Mouse (Mus musculus): Measurements from ENCODE around the gene Hoxd8. TPM values are rescaled to one million over a fixed set of nuclear protein-coding genes. Genes with fewer than 3 reads are reported as not detected.

The Hoxd8 gene
- polyA plus RNA-seq, 1 experiment from 2014 or later, result 45.6 TPM

GRCm38 (mm10) chr2:74747006-74747405, 42.6 kb downstream of the Hoxd8 start:
- Histone ChIP-seq H3K4me2 (replicated peaks; ENCODE audit: low read depth, low read length) (peak overlapping the region; percentile 55), H3K36me3 (ENCODE audit: insufficient read depth, low read length) (no peaks in the 10 kb centered on the region), H3K9me3 (ENCODE audit: low read length) (no peaks in the 10 kb centered on the region), H3K27ac (ENCODE audit: low read length) (peak overlapping the region; percentile 66; the same call in 1 of the 2 replicates), H3K4me3 (ENCODE audit: low read length) (peak overlapping the region; percentile 41), H3K27me3 (ENCODE audit: insufficient read depth, low read length) (peaks cover 29% of the 10 kb centered on the region), H3K4me1 (ENCODE audit: insufficient read depth, low read length) (peaks cover 44% of the 10 kb centered on the region), H3K9ac (replicated peaks; ENCODE audit: low read length) (peak overlapping the region; percentile 64)
- WGBS, result 12% methylated on average over 24 of the region's 24 CpGs
- peak; percentile 36; the same call in 1 of the 2 replicates for ATAC-seq (ENCODE audit: low FRiP score, low TSS enrichment)

- H3K27me3 ChIP-seq (ENCODE audit: insufficient read depth, low read length), result peaks cover 29% of the 10 kb centered on the region
- peak overlapping the region; percentile 82 for H3K4me2 ChIP-seq (replicated peaks; ENCODE audit: low read depth, low read length)
- ATAC-seq (ENCODE audit: low FRiP score, low TSS enrichment), result no peak
- peak overlapping the region; percentile 26 for H3K4me3 ChIP-seq (ENCODE audit: low read length)
- H3K9ac ChIP-seq (replicated peaks; ENCODE audit: low read length), result peak overlapping the region; percentile 64
- peaks cover 47% of the 10 kb centered on the region for H3K4me1 ChIP-seq (ENCODE audit: insufficient read depth, low read length)
- 44% methylated on average over 11 of the region's 11 CpGs for WGBS
- H3K36me3 ChIP-seq (ENCODE audit: insufficient read depth, low read length), result no peaks in the 10 kb centered on the region
- peak overlapping the region; percentile 31; the same call in 1 of the 2 replicates for H3K27ac ChIP-seq (ENCODE audit: low read length)
- no peaks in the 10 kb centered on the region for H3K9me3 ChIP-seq (ENCODE audit: low read length)
Measured at GRCm38 (mm10) chr2:74747661-74748141, 43.3 kb downstream of the Hoxd8 start.

DNA sequence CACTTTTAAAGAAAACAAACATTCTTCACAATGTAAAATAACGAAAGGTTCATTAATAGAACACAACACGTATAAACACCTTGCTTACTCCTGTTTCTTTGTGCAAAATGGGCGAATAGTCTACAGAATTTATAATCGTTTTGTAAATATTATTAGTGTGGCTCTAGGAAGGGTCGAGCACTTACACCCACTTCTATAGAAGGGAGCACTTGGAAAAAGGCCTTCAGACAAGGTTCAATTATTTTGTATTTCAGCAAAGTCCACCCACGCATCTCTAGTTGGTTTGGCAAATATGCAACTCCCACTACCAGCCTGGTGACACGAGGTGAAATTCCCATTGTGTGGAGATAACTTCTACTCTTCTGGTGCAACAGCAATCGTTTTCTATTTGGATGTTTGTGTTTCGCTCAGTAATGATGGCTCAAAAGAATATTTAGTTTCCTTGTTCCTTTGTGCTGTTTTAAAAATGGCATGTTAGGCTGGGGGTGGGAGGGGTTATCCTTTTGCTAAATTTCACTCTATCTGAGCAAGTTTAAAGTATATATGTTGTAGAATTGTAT, 44.1 kb downstream of the Hoxd8 start:
- Histone ChIP-seq H3K27ac (ENCODE audit: low read length) (peak overlapping the region; percentile 39; the same call in 1 of the 2 replicates), H3K36me3 (ENCODE audit: insufficient read depth, low read length) (no peaks in the 10 kb centered on the region), H3K4me3 (ENCODE audit: low read length) (peak overlapping the region; percentile 8; the same call in 1 of the 2 replicates), H3K9ac (replicated peaks; ENCODE audit: low read length) (0 out of 2 replicates have a peak overlapping the region, but pooled peaks have one; percentile 33), H3K4me1 (ENCODE audit: insufficient read depth, low read length) (peaks cover 55% of the 10 kb centered on the region), H3K4me2 (replicated peaks; ENCODE audit: low read depth, low read length) (peak overlapping the region; percentile 82), H3K9me3 (ENCODE audit: low read length) (no peaks in the 10 kb centered on the region), H3K27me3 (ENCODE audit: insufficient read depth, low read length) (peaks cover 29% of the 10 kb centered on the region)
- no peak for ATAC-seq (ENCODE audit: low FRiP score, low TSS enrichment)
- WGBS, result 40% methylated on average over 9 of the region's 9 CpGs

DNA sequence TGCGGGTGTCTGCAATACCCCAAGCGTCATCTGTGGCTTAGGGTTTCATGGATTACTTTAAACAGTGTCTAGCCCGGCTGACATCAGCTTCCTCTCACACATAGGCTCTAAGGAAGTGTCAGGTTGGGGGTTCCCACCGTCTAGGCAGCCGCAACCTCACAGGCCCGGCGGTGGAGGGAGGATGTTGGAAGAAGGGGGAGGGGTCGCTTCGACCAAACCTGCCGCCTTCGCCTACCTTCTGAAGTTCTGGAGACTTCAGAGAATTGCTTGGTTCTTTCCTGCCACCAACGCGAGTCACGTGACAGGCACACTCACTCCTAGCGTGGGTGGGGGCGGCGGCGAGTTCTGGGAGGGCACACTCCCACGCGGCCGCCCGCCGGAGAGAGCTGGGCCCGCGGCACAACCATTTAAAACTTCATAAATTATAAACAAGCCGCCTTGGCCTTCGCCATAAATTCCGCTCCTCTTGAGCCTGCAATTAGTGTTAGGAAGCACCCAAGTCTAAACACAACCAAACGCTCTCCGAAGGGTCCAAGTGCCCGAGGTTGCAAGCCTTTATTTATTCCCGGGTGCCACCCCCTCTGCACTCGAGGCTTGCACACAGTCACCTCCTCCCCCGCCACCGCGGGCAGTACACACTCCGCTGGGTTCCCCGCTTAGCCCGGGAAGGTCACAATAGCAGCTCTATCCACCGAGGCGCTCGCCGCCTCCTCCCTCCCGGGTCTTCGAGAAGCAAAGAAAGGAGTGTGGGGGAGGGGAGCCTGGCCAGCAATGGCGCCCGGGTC, 45.1 kb downstream of the Hoxd8 start:
- peak overlapping the region; percentile 92 for H3K27ac ChIP-seq (ENCODE audit: low read length)
- peak overlapping the region; percentile 48 for H3K4me3 ChIP-seq (ENCODE audit: low read length)
- ATAC-seq (ENCODE audit: low FRiP score, low TSS enrichment), result peak; percentile 86
- no peaks in the 10 kb centered on the region for H3K36me3 ChIP-seq (ENCODE audit: insufficient read depth, low read length)
- peak overlapping the region; percentile 70 for H3K9ac ChIP-seq (replicated peaks; ENCODE audit: low read length)
- under 1% methylated on average over 47 of the region's 47 CpGs for WGBS
- peaks cover 26% of the 10 kb centered on the region for H3K27me3 ChIP-seq (ENCODE audit: insufficient read depth, low read length)
- peak overlapping the region; percentile 82 for H3K4me2 ChIP-seq (replicated peaks; ENCODE audit: low read depth, low read length)
- H3K9me3 ChIP-seq (ENCODE audit: low read length), result no peaks in the 10 kb centered on the region
- H3K4me1 ChIP-seq (ENCODE audit: insufficient read depth, low read length), result peaks cover 60% of the 10 kb centered on the region

- WGBS, result 65% methylated on average over 5 of the region's 5 CpGs
- ATAC-seq (ENCODE audit: low FRiP score, low TSS enrichment), result no peak
- H3K27me3 ChIP-seq (ENCODE audit: insufficient read depth, low read length), result peaks cover 20% of the 10 kb centered on the region
- H3K4me2 ChIP-seq (replicated peaks; ENCODE audit: low read depth, low read length), result no peak overlapping the region
- H3K9ac ChIP-seq (replicated peaks; ENCODE audit: low read length), result no peak overlapping the region
- H3K4me1 ChIP-seq (ENCODE audit: insufficient read depth, low read length), result peaks cover 53% of the 10 kb centered on the region
- H3K36me3 ChIP-seq (ENCODE audit: insufficient read depth, low read length), result no peaks in the 10 kb centered on the region
- H3K9me3 ChIP-seq (ENCODE audit: low read length), result no peaks in the 10 kb centered on the region
- no peak overlapping the region for H3K4me3 ChIP-seq (ENCODE audit: low read length)
- H3K27ac ChIP-seq (ENCODE audit: low read length), result no peak overlapping the region
Measured at GRCm38 (mm10) chr2:74750731-74751250, 46.4 kb downstream of the Hoxd8 start.

- H3K27ac ChIP-seq (ENCODE audit: low read length), result no peak overlapping the region
- WGBS, result 95% methylated on average over 1 of the region's 1 CpGs
- peaks cover 15% of the 10 kb centered on the region for H3K27me3 ChIP-seq (ENCODE audit: insufficient read depth, low read length)
- peaks cover 43% of the 10 kb centered on the region for H3K4me1 ChIP-seq (ENCODE audit: insufficient read depth, low read length)
- H3K4me2 ChIP-seq (replicated peaks; ENCODE audit: low read depth, low read length), result no peak overlapping the region
- no peak overlapping the region for H3K4me3 ChIP-seq (ENCODE audit: low read length)
- H3K9ac ChIP-seq (replicated peaks; ENCODE audit: low read length), result no peak overlapping the region
- no peaks in the 10 kb centered on the region for H3K9me3 ChIP-seq (ENCODE audit: low read length)
- H3K36me3 ChIP-seq (ENCODE audit: insufficient read depth, low read length), result no peaks in the 10 kb centered on the region
- ATAC-seq (ENCODE audit: low FRiP score, low TSS enrichment), result no peak
Measured at GRCm38 (mm10) chr2:74751861-74752260, 47.4 kb downstream of the Hoxd8 start.

- Histone ChIP-seq H3K27ac (ENCODE audit: low read length) (peak overlapping the region; percentile 63; the same call in 1 of the 2 replicates), H3K36me3 (ENCODE audit: insufficient read depth, low read length) (no peaks in the 10 kb centered on the region), H3K27me3 (ENCODE audit: insufficient read depth, low read length) (peaks cover 15% of the 10 kb centered on the region), H3K4me2 (replicated peaks; ENCODE audit: low read depth, low read length) (peak overlapping the region; percentile 91), H3K4me1 (ENCODE audit: insufficient read depth, low read length) (peaks cover 35% of the 10 kb centered on the region), H3K9me3 (ENCODE audit: low read length) (no peaks in the 10 kb centered on the region), H3K4me3 (ENCODE audit: low read length) (peak overlapping the region; percentile 46), H3K9ac (replicated peaks; ENCODE audit: low read length) (peak overlapping the region; percentile 71)
- peak; percentile 25 for ATAC-seq (ENCODE audit: low FRiP score, low TSS enrichment)
- 5% methylated on average over 45 of the region's 45 CpGs for WGBS
Measured at GRCm38 (mm10) chr2:74752431-74753174, 48.2 kb downstream of the Hoxd8 start.

- WGBS, result 3% methylated on average over 25 of the region's 25 CpGs
- Histone ChIP-seq H3K4me2 (replicated peaks; ENCODE audit: low read depth, low read length) (peak overlapping the region; percentile 91), H3K27me3 (ENCODE audit: insufficient read depth, low read length) (peaks cover 15% of the 10 kb centered on the region), H3K4me3 (ENCODE audit: low read length) (peak overlapping the region; percentile 46), H3K9ac (replicated peaks; ENCODE audit: low read length) (peak overlapping the region; percentile 71), H3K4me1 (ENCODE audit: insufficient read depth, low read length) (peaks cover 35% of the 10 kb centered on the region), H3K27ac (ENCODE audit: low read length) (peak overlapping the region; percentile 63; the same call in 1 of the 2 replicates), H3K9me3 (ENCODE audit: low read length) (no peaks in the 10 kb centered on the region), H3K36me3 (ENCODE audit: insufficient read depth, low read length) (no peaks in the 10 kb centered on the region)
- ATAC-seq (ENCODE audit: low FRiP score, low TSS enrichment), result peak; percentile 21
Measured at GRCm38 (mm10) chr2:74753175-74753523, 48.7 kb downstream of the Hoxd8 start.

DNA sequence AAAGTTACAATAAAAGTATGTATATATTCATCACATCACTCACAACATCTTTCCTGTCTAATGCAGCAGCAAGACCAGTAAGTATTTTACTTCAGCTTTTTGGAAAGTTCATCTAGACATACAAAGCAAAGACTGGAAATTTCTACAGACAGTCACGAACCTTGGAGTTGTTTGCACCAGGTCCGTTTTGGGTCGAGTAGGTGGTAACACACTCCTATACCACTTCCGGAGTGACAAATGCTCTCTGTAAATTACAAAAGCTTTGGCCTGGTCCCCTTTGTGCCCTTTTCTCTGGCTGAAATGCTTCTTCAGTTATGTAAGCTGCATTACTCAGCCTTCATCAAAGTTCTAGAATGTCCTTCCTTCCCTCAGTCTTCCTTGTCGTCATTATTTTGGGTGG, 49.3 kb downstream of the Hoxd8 start:
- H3K36me3 ChIP-seq (ENCODE audit: insufficient read depth, low read length), result no peaks in the 10 kb centered on the region
- WGBS, result 25% methylated on average over 5 of the region's 5 CpGs
- peak overlapping the region; percentile 91; the same call in 1 of the 2 replicates for H3K4me2 ChIP-seq (replicated peaks; ENCODE audit: low read depth, low read length)
- H3K4me3 ChIP-seq (ENCODE audit: low read length), result no peak overlapping the region
- H3K27ac ChIP-seq (ENCODE audit: low read length), result no peak overlapping the region
- H3K4me1 ChIP-seq (ENCODE audit: insufficient read depth, low read length), result peaks cover 35% of the 10 kb centered on the region
- H3K9me3 ChIP-seq (ENCODE audit: low read length), result no peaks in the 10 kb centered on the region
- no peak overlapping the region; the same call in 1 of the 2 replicates for H3K9ac ChIP-seq (replicated peaks; ENCODE audit: low read length)
- no peak for ATAC-seq (ENCODE audit: low FRiP score, low TSS enrichment)
- H3K27me3 ChIP-seq (ENCODE audit: insufficient read depth, low read length), result peaks cover 15% of the 10 kb centered on the region

All from kidney, embryonic 16.5 days (tissue).